Mouse (Mus musculus): ENCODE measurements around the gene Ano6.

GRCm38 (mm10) chr15:95786624-95787023 is 4.0 kb upstream of the Ano6 start:
- no peak for TF ChIP-seq EP300 (IDR thresholded peaks at IDR 0.05; ENCODE audit: low read depth)
- no peak for TF ChIP-seq CTCF (IDR thresholded peaks at IDR 0.05; ENCODE audit: low read depth)
